Comparison of ENCODE assay signal across 1 mouse cellular context in the genomic region with DNA sequence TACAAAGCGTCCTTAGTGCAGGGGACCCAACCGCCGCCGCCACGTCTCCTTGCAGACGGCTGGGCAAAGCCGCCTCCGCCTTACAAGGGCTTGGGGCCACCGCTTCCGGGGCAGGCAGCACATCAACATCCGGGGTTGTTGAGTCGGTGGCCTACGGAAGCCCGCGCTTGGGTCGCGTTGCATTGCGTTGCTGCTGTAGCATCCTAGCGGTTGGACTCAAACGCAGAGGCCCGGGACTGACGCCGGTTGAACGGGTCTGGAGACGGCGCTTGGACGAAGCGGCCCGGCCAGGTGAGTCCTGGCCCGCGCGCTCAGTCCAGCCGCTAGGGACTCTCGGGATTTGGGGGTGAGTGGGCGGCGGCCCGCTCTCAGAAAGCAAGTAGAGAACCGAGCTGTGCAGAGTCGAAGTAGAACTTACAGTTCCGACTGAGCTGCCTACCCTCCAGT.
A peak's percentile ranks its signal among the peaks of the same experiment; 100 is the strongest.
TF ChIP-seq lines count a peak whose summit lies in the region.

A gene (minus strand): TSS at position 57 of the 447 bp plus-strand sequence.

TF ChIP-seq in CH12.LX, 34 proteins besides CTCF, POLR2A, EP300 and RAD21 (continued from another document):
- TF ChIP-seq SMC3 (IDR thresholded peaks at IDR 0.05; ENCODE audit: low read depth, low read length) (no peak), NELFE (IDR thresholded peaks at IDR 0.05; ENCODE audit: low read depth, low read length) (peak; percentile 86), JUN (IDR thresholded peaks at IDR 0.05; ENCODE audit: insufficient read depth, low read depth, low read length) (no peak), MYC (IDR thresholded peaks at IDR 0.05; ENCODE audit: low read depth, low read length) (peak; percentile 20; the same call in 1 of the 2 replicates), ZKSCAN1 (IDR thresholded peaks at IDR 0.05; ENCODE audit: borderline replicate concordance, low read depth, low read length) (no peak), GABPA (IDR thresholded peaks at IDR 0.05; ENCODE audit: insufficient replicate concordance, low read depth, low read length) (peak; percentile 65; the same call in 1 of the 2 replicates), PAX5 (IDR thresholded peaks at IDR 0.05; ENCODE audit: low read length) (no peak), USF1 (IDR thresholded peaks at IDR 0.05; ENCODE audit: low read depth, low read length) (no peak), TCF12 (IDR thresholded peaks at IDR 0.05; ENCODE audit: low read depth, low read length) (peak; percentile 83), JUND (conservative IDR thresholded peaks at IDR 0.05; ENCODE audit: low read depth, low read length) (no peak), HCFC1 (IDR thresholded peaks at IDR 0.05; ENCODE audit: low read depth, low read length) (peak; percentile 95)
